Mouse (Mus musculus): ENCODE results near the gene Gpr35. TPM values are rescaled to one million over a fixed set of nuclear protein-coding genes. Genes with fewer than 3 reads are reported as not detected.

Gpr35 gene
- polyA plus RNA-seq, 1 experiment from 2014 or later: 0.73 TPM

GRCm38 (mm10) chr1:92934182-92934827 is 16.4 kb upstream of the Gpr35 start, which contains the start of gene Capn10:
TSS of gene Capn10 (plus strand) at chr1:92934376.
- Histone ChIP-seq H3K4me3 (peak within 1 kb of the TSS; percentile 65), H3K36me3 (peaks cover 14% of the 10 kb centered on the region), H3K27ac (peak within 1 kb of the TSS; percentile 95), H3K27me3 (no peaks in the 10 kb centered on the region), H3K9ac (peak within 1 kb of the TSS; percentile 79), H3K9me3 (0 out of 2 replicates have a peak, but pooled peaks cover 6% of the 10 kb centered on the region), H3K4me1 (peaks cover 25% of the 10 kb centered on the region), H3K4me2 (peak within 1 kb of the TSS; percentile 76)
- under 1% methylated on average over 45 of the region's 45 CpGs for WGBS
- ATAC-seq (ENCODE audit: insufficient number of reproducible peaks, insufficient read depth, low FRiP score, low TSS enrichment, low read depth): peak; percentile 100

- no peaks in the 10 kb centered on the region for H3K27me3 ChIP-seq
- peak overlapping the region; percentile 79 for H3K9ac ChIP-seq
- H3K4me3 ChIP-seq: peak overlapping the region; percentile 65
- peaks cover 25% of the 10 kb centered on the region for H3K4me1 ChIP-seq
- peak overlapping the region; percentile 95 for H3K27ac ChIP-seq
- H3K36me3 ChIP-seq: peaks cover 24% of the 10 kb centered on the region
- 0 out of 2 replicates have a peak, but pooled peaks cover 6% of the 10 kb centered on the region for H3K9me3 ChIP-seq
- 15% methylated on average over 10 of the region's 10 CpGs for WGBS
- ATAC-seq (ENCODE audit: insufficient number of reproducible peaks, insufficient read depth, low FRiP score, low TSS enrichment, low read depth): no peak
- H3K4me2 ChIP-seq: peak overlapping the region; percentile 76
These were observed 15.4 kb upstream of the Gpr35 start for GRCm38 (mm10) chr1:92935054-92935962.

- Histone ChIP-seq H3K27ac (no peak overlapping the region), H3K9me3 (0 out of 2 replicates have a peak, but pooled peaks cover 6% of the 10 kb centered on the region), H3K4me1 (peaks cover 25% of the 10 kb centered on the region), H3K4me3 (peak overlapping the region; percentile 65), H3K36me3 (peaks cover 29% of the 10 kb centered on the region), H3K27me3 (no peaks in the 10 kb centered on the region), H3K9ac (peak overlapping the region; percentile 64), H3K4me2 (peak overlapping the region; percentile 76)
- ATAC-seq (ENCODE audit: insufficient number of reproducible peaks, insufficient read depth, low FRiP score, low TSS enrichment, low read depth): no peak
- WGBS: 49% methylated on average over 2 of the region's 2 CpGs
These were observed 14.7 kb upstream of the Gpr35 start for GRCm38 (mm10) chr1:92935977-92936376.

GRCm38 (mm10) chr1:92936467-92936866 is 14.2 kb upstream of the Gpr35 start:
- 91% methylated on average over 3 of the region's 3 CpGs for WGBS
- H3K27me3 ChIP-seq: no peaks in the 10 kb centered on the region
- ATAC-seq (ENCODE audit: insufficient number of reproducible peaks, insufficient read depth, low FRiP score, low TSS enrichment, low read depth): no peak
- H3K4me1 ChIP-seq: peaks cover 25% of the 10 kb centered on the region
- H3K4me2 ChIP-seq: 0 out of 2 replicates have a peak overlapping the region, but pooled peaks have one; percentile 76
- 0 out of 2 replicates have a peak, but pooled peaks cover 6% of the 10 kb centered on the region for H3K9me3 ChIP-seq
- H3K36me3 ChIP-seq: peaks cover 32% of the 10 kb centered on the region
- H3K4me3 ChIP-seq: no peak overlapping the region
- H3K9ac ChIP-seq: 0 out of 2 replicates have a peak overlapping the region, but pooled peaks have one; percentile 49
- no peak overlapping the region for H3K27ac ChIP-seq

GRCm38 (mm10) chr1:92937797-92938196 is 12.9 kb upstream of the Gpr35 start:
- 87% methylated on average over 3 of the region's 3 CpGs for WGBS
- no peak for ATAC-seq (ENCODE audit: insufficient number of reproducible peaks, insufficient read depth, low FRiP score, low TSS enrichment, low read depth)
- no peak overlapping the region for H3K9ac ChIP-seq
- no peak overlapping the region for H3K4me3 ChIP-seq
- peaks cover 44% of the 10 kb centered on the region for H3K36me3 ChIP-seq
- peaks cover 25% of the 10 kb centered on the region for H3K4me1 ChIP-seq
- no peak overlapping the region for H3K4me2 ChIP-seq
- H3K9me3 ChIP-seq: 0 out of 2 replicates have a peak, but pooled peaks cover 5% of the 10 kb centered on the region
- H3K27ac ChIP-seq: no peak overlapping the region
- no peaks in the 10 kb centered on the region for H3K27me3 ChIP-seq

GRCm38 (mm10) chr1:92939746-92940145 is 10.9 kb upstream of the Gpr35 start:
- Histone ChIP-seq H3K9ac (no peak overlapping the region), H3K27me3 (no peaks in the 10 kb centered on the region), H3K4me1 (peaks cover 20% of the 10 kb centered on the region), H3K4me2 (no peak overlapping the region), H3K4me3 (no peak overlapping the region), H3K27ac (no peak overlapping the region), H3K9me3 (no peaks in the 10 kb centered on the region), H3K36me3 (peaks cover 64% of the 10 kb centered on the region)
- no peak for ATAC-seq (ENCODE audit: insufficient number of reproducible peaks, insufficient read depth, low FRiP score, low TSS enrichment, low read depth)
- WGBS: 96% methylated on average over 4 of the region's 4 CpGs

GRCm38 (mm10) chr1:92943219-92943989 is 7.3 kb upstream of the Gpr35 start:
- no peak for ATAC-seq (ENCODE audit: insufficient number of reproducible peaks, insufficient read depth, low FRiP score, low TSS enrichment, low read depth)
- H3K9me3 ChIP-seq: no peaks in the 10 kb centered on the region
- no peaks in the 10 kb centered on the region for H3K27me3 ChIP-seq
- H3K36me3 ChIP-seq: peaks cover 94% of the 10 kb centered on the region
- 91% methylated on average over 19 of the region's 19 CpGs for WGBS
- H3K4me3 ChIP-seq: no peak overlapping the region
- no peaks in the 10 kb centered on the region for H3K4me1 ChIP-seq
- no peak overlapping the region for H3K9ac ChIP-seq
- no peak overlapping the region for H3K27ac ChIP-seq
- no peak overlapping the region for H3K4me2 ChIP-seq

GRCm38 (mm10) chr1:92947966-92948365 is 2.7 kb upstream of the Gpr35 start:
- Histone ChIP-seq H3K4me3 (no peak overlapping the region), H3K4me2 (no peak overlapping the region), H3K4me1 (no peaks in the 10 kb centered on the region), H3K9ac (no peak overlapping the region), H3K27ac (no peak overlapping the region), H3K9me3 (no peaks in the 10 kb centered on the region), H3K27me3 (no peaks in the 10 kb centered on the region), H3K36me3 (peaks cover 73% of the 10 kb centered on the region)
- WGBS: 96% methylated on average over 3 of the region's 3 CpGs
- ATAC-seq (ENCODE audit: insufficient number of reproducible peaks, insufficient read depth, low FRiP score, low TSS enrichment, low read depth): no peak

- Histone ChIP-seq H3K9me3 (no peaks in the 10 kb centered on the region), H3K27ac (no peak overlapping the region)
- 60% methylated on average over 6 of the region's 6 CpGs for WGBS
These were observed 1.2 kb upstream of the Gpr35 start for GRCm38 (mm10) chr1:92949426-92949825.

GRCm38 (mm10) chr1:92953641-92954040 is 3.0 kb downstream of the Gpr35 start:
- Histone ChIP-seq H3K4me1 (no peaks in the 10 kb centered on the region), H3K4me2 (no peak overlapping the region), H3K9me3 (no peaks in the 10 kb centered on the region), H3K27ac (no peak overlapping the region), H3K36me3 (peaks cover 17% of the 10 kb centered on the region), H3K27me3 (no peaks in the 10 kb centered on the region), H3K9ac (no peak overlapping the region), H3K4me3 (no peak overlapping the region)
- 68% methylated on average over 2 of the region's 2 CpGs for WGBS
- no peak for ATAC-seq (ENCODE audit: insufficient number of reproducible peaks, insufficient read depth, low FRiP score, low TSS enrichment, low read depth)

More at GRCm38 (mm10) chr1:92949426-92949825, 1.2 kb upstream of the Gpr35 start:
- Histone ChIP-seq H3K36me3 (peaks cover 59% of the 10 kb centered on the region), H3K4me3 (no peak overlapping the region), H3K4me1 (no peaks in the 10 kb centered on the region), H3K27me3 (no peaks in the 10 kb centered on the region), H3K9ac (no peak overlapping the region), H3K4me2 (no peak overlapping the region)
- no peak for ATAC-seq (ENCODE audit: insufficient number of reproducible peaks, insufficient read depth, low FRiP score, low TSS enrichment, low read depth)
